Mouse (Mus musculus) layer of hippocampus, adult 8-10 months (tissue): ENCODE results near the gene Vmn2r84. TPM values are rescaled to one million over a fixed set of nuclear protein-coding genes. Genes with fewer than 3 reads are reported as not detected.
"Not testable (repeated sequence)": the region's sequence is repeated elsewhere in the genome, so short reads cannot be mapped to it uniquely, and the experiment has no call there.

Source experiments
- DNase-seq, 2 experiments: peaks; one replicate each; pipeline ENCODE4 v3.0.0; 2022; ENCODE audit warnings: low spot score in 2 of 2
- total RNA-seq, 4 experiments: library from RNA; stranded (reverse); gene quantifications; 2 replicates each; pipeline ENCODE4 v1.2.4; 2022

The Vmn2r84 gene
- under 1 TPM; 0.10 to 0.25 (median 0.19) TPM for total RNA-seq

DNA sequence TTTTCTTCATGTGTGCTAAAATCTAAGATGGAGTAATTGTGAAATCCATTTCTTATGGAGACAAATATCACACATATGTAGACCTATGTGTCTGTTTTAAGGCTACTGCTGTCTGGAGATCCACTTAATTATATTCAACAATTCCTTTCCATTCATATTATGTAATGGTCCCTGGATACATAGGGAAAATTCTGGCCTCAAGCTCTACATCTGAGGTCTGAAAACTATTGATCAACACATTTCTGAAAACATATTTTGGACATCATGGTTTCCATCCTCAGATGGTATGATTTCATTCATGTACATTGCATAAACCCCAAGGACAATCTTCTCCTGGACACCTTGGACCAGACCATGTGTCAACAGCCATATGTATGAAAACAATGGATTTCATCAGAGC, at the start of gene Vmn2r84:
TSS of gene Vmn2r84 (minus strand) at position 101 of the 400 bp plus-strand sequence.
- DNase-seq: no peak

DNA sequence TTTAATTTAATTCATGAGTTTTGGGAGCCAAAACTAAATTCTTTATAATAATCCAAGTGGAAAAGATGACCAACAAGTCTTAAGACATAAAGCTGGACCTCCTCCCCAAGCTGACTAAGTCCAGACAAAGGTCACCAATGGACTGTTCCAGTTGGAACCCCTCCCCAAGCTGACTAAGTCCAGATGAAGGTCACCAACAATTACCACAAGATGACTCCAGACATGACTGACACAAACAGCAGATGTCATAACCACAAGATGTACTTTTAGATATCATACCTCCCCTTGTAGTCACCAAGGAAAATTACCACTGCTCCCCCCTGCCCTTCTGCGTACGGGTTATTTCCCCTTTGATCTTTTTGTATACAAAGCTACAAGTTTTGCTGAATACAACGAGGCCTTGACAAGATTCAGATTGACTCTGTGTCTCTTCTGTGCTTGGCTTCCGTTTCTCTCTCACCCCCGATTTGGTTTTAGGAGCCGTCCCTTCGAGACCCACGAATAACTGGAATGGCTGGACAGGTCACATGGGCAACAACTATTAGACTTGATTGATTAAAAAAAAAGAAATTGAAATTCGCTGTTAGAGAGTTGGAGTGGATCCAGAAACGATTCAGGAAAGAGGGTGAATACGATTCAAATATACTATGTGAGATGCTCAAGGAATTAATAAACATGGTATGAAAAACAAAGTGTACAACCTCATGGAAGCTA, 40.2 kb upstream of the Vmn2r84 start:
- not testable (repeated sequence) for DNase-seq

DNA sequence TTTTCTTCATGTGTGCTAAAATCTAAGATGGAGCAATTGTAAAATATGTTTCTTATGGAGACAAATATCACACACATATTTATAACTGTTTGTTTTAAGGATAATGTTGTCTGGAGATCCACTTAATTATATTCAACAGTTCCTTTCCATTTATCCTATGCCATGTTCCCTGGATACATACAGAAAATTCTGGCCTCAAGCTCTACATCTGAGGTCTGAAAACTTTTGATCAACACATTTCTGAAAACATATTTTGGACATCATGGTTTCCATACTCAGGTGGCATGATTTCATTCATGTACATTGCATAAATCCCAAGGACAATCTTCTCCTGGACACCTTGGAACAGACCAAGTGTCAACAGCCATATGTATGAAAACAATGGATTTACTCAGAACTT, 35.5 kb upstream of the Vmn2r84 start, which contains the start of gene Vmn2r85:
TSS of gene Vmn2r85 (minus strand) at position 101 of the 400 bp plus-strand sequence.
- not testable (repeated sequence) for DNase-seq

DNA sequence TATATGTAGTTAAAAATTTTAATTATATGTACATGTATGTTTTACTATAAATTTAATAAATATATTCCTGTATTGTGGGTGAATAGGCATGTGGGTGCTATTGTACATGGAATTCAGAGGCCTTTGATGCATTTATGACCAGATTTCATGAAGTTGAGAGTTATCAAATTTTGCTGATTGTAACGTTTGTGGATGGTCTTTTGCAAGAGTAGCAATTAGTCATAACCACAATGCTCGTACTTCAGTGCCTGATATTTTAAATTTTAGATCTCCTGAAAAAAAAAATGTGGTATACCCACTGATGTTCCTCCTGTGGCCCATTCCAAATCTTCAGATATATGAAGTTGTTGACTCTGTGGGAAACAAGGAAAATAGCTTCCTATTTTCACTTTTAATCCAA, 28.2 kb upstream of the Vmn2r84 start:
- not testable (repeated sequence) for DNase-seq

DNA sequence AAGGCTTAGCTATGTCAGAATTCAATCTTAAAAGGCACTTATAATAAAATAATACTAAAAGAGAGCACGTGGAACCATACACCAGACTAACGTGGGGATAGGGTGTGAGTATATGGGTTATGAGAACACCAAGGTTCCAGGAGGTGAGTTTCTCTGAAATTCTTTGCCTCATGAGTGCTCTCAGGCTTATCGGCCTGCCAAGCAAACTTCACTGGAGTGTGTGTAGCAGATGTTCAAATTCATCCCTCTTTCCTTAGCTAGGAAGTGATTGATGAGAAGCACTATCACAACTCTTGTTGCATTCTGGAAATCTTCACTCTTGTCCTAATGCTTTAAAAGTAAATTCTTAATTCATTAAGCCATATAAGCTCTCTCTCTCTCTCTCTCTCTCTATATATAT, 26.3 kb upstream of the Vmn2r84 start:
- DNase-seq: no peak

DNA sequence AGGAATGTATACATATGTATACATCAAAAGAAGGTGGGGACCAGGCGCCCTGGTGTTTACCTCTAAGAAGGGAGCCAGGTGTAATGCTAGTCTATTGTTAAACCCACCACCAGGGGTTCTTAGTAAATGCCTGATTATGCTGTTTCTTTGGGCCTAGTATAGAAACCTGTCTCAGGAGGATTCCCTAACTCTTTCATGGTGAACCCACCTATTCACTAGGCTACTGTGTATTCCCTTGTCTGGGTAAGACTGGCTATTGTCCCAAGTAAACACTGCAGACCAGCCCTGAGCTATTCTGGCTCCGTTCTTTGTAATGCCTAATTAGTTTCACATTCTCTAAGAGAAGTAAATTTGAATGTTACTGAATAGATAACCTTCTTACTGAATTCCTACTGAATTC, 25.8 kb upstream of the Vmn2r84 start:
- DNase-seq: not testable (repeated sequence)

DNA sequence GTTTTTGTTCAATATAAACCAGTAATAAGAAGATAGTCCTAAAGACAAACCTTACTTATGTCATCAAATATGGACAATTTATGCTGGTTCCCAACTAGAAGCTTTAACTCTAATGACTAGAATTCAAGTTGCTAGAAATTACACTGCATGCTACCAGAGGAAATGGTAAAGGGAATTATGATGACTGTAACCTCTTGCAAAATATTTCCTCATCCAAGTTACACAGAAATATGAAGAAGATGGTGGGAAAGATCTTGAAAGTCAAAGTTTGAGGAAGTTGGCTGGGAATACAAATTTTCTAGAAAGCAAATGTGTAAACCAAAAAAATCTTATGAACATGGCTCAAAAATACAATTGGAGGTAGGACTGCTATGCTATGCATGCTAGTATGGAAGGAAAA, 22.2 kb upstream of the Vmn2r84 start:
- DNase-seq: not testable (repeated sequence)

DNA sequence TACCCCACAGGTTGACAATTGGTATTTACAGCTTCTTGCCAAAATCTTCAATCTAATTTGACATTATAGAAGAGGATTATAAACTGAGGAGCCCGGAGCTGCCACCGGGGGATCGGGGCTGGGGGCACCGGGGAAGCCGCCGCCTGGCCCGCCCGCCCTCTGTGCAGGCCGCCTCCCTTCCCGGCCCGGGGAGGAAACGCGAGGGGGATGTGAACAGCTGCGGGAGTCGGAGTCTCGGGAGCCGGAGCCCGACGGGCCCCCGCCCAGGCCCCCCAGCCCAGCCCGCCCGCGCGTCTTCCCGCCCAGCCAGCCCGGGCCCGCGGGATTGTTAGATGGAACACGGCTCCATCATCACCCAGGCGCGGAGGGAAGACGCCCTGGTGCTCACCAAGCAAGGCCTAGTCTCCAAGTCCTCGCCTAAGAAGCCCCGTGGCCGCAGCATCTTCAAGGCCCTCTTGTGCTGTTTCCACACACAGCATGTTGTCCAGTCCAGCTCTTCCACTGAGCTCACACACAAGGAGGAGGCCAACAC, 18.1 kb upstream of the Vmn2r84 start:
- DNase-seq: not testable (repeated sequence)

DNA sequence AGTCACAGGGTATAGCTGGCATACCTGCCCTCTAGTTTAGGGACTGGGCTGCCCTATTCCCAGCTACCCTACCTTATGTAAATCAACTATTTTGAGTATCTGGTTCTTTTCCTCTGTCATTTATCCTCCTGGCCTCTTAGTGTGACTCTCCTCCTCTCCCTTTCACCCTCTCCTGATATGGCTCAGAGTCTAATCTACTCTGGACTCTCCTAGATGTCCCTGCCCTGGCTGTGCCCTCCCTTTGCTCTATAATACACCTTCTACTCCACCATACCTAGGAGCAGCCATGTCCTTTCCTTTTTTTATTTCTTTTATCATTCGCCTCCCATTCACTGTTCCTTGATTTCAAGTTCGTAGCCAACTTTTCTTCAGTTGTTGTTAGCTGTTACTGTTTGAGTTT, 19.0 kb downstream of the Vmn2r84 start:
- DNase-seq: no peak

DNA sequence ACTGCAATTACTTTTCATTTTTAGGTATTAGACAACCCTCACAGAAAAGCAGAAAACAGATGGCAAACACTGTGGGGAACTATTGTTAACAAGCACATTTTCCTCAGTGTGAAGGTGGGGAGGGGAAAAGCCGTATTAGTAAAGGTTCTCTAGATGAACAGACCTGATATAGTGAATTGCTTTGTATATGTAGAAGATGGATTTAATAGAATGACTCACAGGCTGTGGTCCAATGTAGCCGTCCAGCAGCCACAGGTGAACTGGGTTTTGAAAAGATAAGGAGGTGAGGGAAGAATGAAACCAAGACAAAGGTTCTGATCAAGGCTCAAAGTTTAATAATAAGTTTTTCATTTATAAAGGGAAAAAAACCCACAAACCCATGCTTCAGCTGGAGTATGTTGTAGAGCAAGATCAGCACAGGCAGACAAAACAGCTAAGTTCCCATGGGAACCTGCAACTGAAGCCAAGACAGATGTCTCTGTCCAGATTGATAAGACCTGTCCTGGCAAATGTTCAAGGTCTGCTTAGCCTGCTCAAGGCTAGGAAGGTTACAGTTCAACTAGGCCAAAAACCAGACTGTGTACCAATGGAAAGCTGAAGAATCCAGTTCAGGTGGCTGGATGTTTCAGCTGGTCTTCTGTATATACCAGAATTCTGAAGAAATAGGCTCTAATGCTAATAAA, 21.5 kb downstream of the Vmn2r84 start:
- no peak for DNase-seq

DNA sequence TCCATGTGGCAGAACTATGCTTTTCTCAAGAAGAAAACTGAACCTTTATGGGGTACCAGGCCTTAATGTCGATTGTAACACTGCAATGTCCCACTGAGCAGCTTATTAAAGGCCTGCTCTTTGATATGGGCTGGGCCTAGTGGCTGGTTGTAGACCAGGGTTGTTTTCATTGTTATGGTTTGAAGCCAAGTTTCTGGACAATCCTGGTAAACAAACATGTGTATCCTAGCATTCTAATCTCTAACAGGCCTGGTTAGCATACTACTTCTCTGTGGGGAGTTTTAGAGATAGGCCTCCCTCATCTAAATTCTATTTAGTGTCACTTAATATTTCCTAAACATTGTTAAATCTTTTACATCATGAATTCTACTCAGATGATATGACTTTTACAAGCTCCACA, 22.5 kb downstream of the Vmn2r84 start:
- DNase-seq: no peak

DNA sequence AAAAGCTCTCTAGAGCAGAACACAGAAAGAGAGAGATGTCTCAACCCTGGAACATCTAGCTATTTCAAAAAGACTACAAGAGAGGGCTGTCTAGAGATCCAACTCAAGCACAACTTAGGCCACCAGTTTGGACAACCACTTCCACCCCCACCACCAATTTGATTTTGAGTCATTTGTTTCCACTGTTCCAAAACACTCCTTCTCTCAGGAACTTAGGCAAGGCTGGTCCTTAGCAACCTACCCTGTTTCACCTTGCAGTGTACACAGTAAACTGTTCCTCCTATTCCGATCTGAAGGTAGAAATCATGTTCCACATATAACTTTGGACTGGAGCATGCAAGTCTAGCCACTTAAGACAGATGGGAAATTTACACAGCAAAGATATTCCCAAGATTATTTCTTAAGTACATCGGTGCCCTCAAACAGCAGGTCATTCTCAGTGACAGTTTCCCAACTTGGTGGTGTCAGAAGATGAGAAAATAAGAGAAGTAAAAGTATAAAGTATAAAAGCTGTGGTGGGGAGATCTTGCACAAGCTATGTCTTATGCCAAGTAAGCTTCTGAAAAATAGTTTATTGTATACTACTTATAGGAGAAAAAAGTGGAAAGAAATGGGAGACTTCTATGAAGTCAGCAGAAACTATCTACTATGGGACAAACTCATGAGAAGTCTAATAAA, 24.0 kb downstream of the Vmn2r84 start:
- DNase-seq: no peak

DNA sequence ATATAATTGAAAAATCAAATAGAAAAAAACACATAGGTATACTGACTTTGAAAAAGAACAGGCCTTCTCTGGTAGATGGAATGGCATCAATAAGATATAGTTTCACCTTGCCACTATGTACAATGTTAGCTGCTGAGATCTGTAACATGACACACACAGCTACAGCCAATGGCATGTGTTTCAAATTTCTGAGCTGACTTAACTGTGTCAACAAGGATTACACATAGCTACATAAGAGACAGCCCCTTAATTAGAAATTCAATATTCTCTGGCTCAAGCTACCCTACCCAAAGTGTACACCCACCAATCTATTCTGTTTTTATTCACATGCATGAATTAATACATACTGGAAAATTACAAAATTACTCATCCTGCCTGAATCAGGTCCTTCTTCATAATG, 25.7 kb downstream of the Vmn2r84 start:
- no peak for DNase-seq

DNA sequence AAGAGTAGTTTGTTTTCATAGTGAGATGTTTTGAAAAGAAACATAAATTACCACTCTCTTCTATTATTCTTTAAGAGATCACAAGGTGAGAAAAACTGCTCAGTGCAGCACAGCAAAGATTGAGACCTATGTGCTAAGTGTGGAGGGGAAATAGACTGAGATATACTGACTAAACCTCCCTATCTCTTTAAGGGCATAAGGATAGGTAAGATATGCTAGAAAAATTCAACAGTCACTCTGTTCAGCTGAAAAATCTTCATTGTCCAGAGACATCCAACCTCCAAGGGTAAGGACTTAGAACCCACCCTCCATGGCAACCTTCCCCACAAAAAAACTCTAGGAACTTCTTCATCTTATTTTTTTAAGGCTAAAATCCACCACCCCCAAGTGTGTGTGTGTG, 29.4 kb downstream of the Vmn2r84 start:
- DNase-seq: no peak

DNA sequence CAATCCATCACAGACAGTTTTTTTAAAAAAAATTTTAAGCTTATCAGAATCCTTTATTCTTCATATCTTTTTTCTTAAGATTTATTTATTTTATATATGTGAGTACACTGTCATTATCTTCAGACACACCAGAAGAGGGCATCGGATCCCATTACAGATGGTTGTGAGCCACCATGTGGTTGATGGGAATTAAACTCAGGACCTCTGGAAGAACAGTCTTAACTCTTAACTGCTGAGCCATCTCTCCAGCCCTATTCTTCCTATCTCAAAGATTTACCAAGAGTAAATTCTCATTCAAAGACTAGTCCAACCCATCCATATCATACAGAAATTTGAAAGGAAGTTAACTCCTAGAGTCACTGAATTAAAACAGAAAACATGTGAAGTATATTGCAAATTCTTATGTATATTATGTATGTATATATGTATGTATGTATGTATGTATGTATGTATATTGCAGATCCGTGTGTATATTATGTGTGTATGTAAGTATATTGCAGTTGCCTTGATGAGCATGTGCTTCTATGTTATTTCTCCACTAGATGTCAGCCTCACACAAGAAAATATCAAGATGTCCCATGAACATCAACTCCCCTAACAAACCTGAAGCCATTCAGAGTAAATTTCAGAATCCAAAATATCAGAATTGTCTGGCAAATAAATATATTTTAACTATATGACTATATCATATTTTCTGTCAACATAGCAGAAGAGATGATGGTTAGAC, 30.5 kb downstream of the Vmn2r84 start:
- no peak for DNase-seq

DNA sequence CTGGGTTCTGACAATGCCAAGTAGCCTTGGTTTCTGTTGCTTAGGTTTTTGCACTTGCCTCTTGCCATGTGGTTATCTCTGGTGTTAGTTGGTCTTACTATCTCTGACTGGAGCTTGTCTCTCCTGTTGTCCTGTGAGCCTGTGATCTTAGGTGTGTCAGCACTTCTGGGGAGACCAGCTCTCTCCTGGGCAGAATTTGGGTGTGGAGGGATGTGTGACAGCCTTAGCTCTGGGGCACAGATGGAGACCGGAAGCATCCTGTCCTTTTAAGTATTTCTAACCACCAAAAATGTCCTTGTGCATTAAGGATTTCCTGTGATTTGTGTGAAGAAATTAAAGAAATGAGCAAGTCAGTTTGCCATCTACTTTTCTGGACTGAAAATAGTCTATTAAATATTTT, 50.1 kb downstream of the Vmn2r84 start:
- no peak for DNase-seq

DNA sequence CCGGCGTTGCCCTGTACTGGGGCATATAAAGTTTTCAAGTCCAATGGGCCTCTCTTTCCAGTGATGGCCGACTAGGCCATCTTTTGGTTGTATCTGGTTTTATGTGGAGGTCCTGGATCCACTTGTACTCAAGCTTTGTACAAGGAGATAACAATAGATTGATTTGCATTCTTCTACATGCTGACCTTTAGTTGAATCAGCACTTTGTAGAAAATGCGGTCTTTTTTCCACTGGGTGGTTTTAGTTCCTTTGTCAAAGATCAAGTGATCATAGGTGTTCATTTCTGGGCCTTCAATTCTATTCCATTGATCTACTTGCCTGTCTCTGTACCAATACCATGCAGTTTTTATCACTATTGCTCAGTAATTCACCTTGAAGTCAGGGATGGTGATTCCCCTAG, 54.1 kb downstream of the Vmn2r84 start:
- DNase-seq: not testable (repeated sequence)

DNA sequence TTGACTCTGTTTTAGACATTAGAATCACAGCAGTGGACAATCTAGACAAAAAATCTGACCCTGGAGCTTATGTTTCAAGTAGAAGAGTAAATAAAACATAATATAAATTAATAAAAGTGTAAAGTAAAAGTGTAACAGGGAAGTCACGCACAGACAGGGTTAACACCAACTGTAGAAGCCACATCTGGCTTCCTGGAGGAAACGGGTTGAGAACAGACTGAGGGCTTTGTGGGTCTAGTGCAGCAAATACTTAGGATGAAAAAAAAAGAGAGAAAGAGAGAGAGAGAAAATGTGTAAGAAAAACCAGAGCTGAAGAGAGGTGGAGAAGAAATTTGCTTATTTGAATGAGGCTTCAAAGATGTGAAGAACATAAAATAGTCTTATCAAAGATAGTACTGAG, 56.6 kb downstream of the Vmn2r84 start:
- DNase-seq: no peak

DNA sequence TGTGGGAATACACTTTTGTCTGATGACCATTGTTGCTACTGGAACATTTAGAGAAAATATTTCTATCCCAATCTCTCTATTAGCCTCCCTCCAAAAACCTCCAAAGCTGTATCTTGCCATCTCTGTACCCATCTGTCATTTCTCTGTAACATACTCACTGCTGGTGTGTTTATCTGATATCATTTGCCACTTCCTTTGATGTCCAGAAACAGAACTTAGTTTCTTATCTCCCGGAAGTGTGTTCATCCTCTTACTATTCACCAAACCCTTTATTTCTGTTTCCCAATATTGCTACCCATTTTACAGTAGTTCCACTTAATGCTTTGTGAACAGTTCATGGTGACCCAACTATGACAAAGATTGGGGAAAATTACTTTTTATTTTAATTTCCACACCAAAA, 57.7 kb downstream of the Vmn2r84 start:
- no peak for DNase-seq

DNA sequence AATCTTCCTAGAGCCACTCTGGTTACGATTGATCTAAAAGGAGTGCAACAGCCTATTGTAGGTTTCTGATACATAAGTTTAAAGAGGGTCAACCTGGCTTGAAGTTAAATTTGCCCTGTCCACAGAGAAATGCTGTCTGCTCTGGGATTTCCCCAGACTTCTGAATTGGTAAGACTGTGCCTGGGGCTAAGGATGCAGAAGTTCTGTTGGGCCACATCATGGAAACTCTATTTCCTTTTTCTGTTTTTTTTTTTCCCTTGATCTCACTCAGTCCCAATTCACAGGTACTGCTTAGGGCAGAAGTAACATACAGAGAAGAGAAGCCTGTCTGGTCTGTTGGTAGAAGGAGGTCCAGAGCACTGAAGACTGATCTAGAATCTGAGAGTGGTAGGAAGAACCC, 63.4 kb downstream of the Vmn2r84 start:
- no peak for DNase-seq
